Mouse (Mus musculus) adrenal gland, postnatal 14 days (tissue): ENCODE results near the gene Gm5089. TPM values are rescaled to one million over a fixed set of nuclear protein-coding genes. Genes with fewer than 3 reads are reported as not detected.
"Not testable (repeated sequence)": the region's sequence is repeated elsewhere in the genome, so short reads cannot be mapped to it uniquely, and the experiment has no call there.

ENCODE experiments used
- DNase-seq: peaks from one replicate; pipeline ENCODE4 v3.0.0; 2021; ENCODE audit warnings: mixed read lengths
- total RNA-seq: library from RNA; stranded (reverse); gene quantifications from 2 replicates; pipeline ENCODE4 v1.2.3, GENCODE M21; 2021

The Gm5089 gene
- total RNA-seq, 1 experiment from 2014 or later: not detected

GRCm38 (mm10) chr14:122463734-122464341 is 12.9 kb upstream of the Gm5089 start:
- peak; percentile 45 for DNase-seq

- DNase-seq: no peak
Observed at GRCm38 (mm10) chr14:122463080-122463691, 12.3 kb upstream of the Gm5089 start.

GRCm38 (mm10) chr14:122462689-122463079 is 11.8 kb upstream of the Gm5089 start:
- no peak for DNase-seq

GRCm38 (mm10) chr14:122461966-122462365 is 11.1 kb upstream of the Gm5089 start:
- DNase-seq: no peak

- DNase-seq: no peak
Observed at GRCm38 (mm10) chr14:122461500-122461899, 10.6 kb upstream of the Gm5089 start.

GRCm38 (mm10) chr14:122460226-122460625 is 9.3 kb upstream of the Gm5089 start:
- no peak for DNase-seq

- DNase-seq: no peak
Observed at GRCm38 (mm10) chr14:122459776-122460175, 8.9 kb upstream of the Gm5089 start.

GRCm38 (mm10) chr14:122459332-122459731 is 8.4 kb upstream of the Gm5089 start:
- not testable (repeated sequence) for DNase-seq

- no peak for DNase-seq
Observed at GRCm38 (mm10) chr14:122455562-122455958, 4.6 kb upstream of the Gm5089 start.

GRCm38 (mm10) chr14:122454901-122455561 is 4.1 kb upstream of the Gm5089 start:
- DNase-seq: no peak

- no peak for DNase-seq
Observed at GRCm38 (mm10) chr14:122453996-122454738, 3.3 kb upstream of the Gm5089 start.

GRCm38 (mm10) chr14:122453388-122453995 is 2.6 kb upstream of the Gm5089 start:
- no peak for DNase-seq

GRCm38 (mm10) chr14:122452701-122453387 is 1.9 kb upstream of the Gm5089 start:
- DNase-seq: no peak

- no peak for DNase-seq
Observed at GRCm38 (mm10) chr14:122451551-122452145, 733 bp upstream of the Gm5089 start.

GRCm38 (mm10) chr14:122449601-122450495 is 1.1 kb downstream of the Gm5089 start:
- no peak for DNase-seq

- DNase-seq: no peak
Observed at GRCm38 (mm10) chr14:122436850-122437249, 14.1 kb downstream of the Gm5089 start.

GRCm38 (mm10) chr14:122434039-122434438 is 16.9 kb downstream of the Gm5089 start:
- DNase-seq: no peak

GRCm38 (mm10) chr14:122432558-122432957 is 18.4 kb downstream of the Gm5089 start:
- DNase-seq: no peak

GRCm38 (mm10) chr14:122427654-122428053 is 23.3 kb downstream of the Gm5089 start:
- no peak for DNase-seq

GRCm38 (mm10) chr14:122427204-122427560 is 23.7 kb downstream of the Gm5089 start:
- no peak for DNase-seq
